Mouse (Mus musculus) 416B (cell line): ENCODE results near the gene Rgs9.

Source experiments
- DNase-seq: peaks from one replicate; pipeline ENCODE4 v3.0.0; 2011; ENCODE audit warnings: low read depth

Gene Rgs9

GRCm38 (mm10) chr11:109238671-109239070 is 59.3 kb downstream of the Rgs9 start:
- no peak for DNase-seq

GRCm38 (mm10) chr11:109237796-109238195 is 60.1 kb downstream of the Rgs9 start:
- DNase-seq, result no peak

DNA sequence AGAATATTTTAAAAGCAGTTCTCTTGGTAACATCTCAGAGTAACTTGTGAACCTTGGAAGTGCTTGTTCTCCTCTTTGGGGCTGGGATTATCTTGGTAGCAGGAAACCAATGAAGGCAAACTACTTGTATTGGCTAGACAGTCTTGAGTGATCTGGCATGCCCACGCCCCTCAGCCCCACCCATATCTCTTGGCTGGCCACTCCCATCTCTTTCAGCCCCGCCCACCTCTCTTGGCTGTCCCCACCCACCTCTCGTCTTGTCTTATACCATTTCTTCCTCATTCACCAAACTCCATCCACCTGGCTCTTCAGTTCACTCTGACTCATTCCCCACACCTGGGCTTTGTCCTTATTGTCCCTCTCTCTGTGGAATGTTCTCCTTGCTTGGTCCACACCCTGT is 64.3 kb downstream of the Rgs9 start:
- DNase-seq, result no peak

DNA sequence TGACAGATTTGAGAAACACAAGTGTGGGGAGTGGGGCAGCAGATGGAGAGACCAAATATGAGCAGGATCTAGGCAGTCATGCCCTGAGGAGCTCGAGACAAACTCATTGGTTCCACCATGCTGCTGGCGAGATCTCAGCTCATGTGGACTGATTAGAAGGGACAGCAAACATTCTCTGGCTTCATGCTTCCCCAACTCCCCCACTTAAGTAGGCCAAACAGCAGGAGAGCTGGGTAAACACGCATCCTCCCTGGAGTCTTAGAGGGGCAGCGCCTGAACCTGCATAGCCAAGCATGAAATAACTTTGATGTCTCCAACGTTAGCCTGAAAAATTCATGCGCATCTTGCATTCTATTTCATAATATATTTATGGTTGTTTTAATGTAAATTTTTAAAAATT is 65.1 kb downstream of the Rgs9 start:
- DNase-seq, result no peak

- DNase-seq, result no peak
Measured at GRCm38 (mm10) chr11:109227139-109227538, 70.8 kb downstream of the Rgs9 start.

DNA sequence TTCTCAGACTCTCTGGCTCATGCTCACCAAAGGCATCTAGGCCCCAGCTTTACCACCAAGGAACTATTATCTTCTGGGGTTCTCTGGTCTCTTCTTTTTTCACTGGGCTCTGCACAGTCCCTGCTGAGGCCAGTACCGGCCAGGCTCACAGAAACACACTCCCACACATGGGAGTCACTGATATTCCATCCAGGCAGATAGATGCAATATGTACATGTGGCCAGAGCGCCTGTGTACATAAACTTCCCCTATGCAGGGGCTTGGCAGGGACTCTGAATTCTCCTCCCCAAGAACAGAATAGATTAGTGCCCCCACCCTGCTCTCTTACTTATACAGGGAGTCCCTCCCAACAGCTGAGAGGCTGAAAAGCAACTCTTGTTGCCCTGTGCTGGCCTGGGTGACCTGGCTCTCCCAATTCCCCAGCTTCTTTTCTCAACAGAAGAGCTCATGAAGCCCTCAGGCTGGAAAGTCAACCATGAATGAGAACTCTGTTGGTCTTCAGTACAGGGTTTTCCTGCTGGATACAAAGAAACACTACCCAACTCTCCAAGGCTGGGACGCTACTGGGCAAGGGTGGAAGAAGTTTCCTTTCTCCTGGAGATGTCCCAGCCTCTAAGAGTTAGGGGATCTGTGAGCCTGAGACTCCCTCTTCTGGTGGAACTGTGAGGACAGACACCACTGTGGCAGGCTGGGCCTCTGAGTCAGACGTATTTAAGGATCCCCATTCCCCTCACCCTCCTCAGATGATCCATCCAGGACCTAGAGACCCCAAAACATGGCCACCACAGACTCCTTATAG is 76.5 kb downstream of the Rgs9 start:
- no peak for DNase-seq

DNA sequence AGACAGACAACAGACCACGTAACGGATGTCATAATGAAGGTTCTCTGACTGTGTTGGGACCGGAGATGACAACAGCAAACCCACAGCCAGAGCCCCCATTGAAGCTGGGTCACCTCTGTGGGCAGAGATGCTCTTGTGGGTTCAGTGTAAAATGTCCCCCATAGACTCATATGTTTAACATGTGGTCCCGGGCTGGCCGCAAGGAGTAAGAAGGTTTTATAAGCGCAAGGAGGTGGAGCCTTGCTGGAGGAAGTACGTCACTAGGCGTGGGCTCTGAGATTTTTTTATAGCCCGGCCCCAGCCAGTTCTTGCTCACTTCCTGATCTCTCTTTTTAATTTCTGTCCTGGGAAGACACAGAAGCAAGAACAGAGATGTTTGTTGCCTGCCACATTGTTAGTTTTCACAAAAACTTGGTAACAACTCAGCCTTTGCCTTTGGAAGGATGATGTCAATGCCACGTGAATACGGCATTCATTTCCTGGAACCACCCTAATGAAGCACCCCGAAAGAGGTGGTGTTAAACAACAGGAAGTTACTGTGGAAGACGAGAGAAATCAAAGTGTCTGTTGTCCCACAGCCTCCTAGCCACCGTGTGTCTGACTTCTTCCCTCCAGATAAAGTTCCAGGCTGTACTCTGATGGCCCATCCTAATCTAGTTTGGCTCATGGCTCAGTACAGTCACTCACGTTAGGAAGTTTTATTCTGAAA is 79.1 kb downstream of the Rgs9 start:
- no peak for DNase-seq

DNA sequence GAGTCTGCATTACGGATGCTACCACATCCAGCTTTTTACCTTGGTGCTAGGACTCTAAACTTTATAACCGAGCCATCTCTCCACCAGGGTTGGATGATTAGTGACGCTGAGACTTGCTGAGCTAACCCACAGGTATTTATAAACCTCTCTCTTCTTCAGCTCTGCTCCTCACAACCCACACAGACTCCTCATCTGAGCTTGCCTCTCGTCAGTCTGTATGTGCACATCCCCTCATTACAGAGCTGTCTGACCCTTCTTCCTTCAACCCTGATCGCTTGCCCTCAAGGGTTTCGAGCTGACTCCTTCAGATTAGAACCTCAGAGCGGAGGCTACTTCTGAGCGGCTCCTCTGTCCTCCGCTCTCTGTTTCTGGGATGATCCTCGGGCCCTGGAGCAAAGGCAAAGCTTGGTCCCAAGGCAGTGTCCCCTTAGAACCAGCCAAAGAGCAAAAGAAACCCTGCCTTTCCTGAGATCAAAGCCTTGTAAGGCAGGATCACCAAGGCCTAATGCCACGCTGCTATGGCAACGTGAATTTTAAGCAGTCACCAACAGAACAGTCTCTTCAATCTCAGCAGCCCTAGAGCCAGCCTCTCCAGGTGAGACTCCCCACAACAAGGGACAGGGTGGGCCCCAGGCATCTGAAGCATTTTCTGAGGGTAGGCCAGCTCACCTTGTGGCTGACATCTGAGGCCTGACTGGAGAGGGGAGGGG is 79.9 kb downstream of the Rgs9 start:
- no peak for DNase-seq

DNA sequence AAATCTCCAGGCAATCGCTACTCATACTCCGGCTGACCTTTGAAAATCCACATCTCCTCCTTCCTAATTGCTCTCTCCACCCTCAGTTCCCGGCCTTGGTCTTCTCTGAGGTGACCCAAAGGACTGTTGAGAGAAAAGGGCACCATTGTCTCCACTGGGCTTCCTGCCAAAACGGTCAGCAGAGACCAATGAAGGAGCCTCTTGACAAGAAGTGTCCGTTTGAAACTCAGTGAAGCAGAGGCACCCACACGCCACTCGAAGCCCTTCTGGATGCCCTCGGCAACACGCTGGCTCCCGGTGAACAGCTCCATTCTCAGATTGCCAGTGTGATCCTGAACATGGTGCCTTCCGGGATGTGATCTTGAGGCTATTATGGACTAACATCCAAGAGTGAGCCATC is 87.2 kb downstream of the Rgs9 start:
- DNase-seq, result no peak

DNA sequence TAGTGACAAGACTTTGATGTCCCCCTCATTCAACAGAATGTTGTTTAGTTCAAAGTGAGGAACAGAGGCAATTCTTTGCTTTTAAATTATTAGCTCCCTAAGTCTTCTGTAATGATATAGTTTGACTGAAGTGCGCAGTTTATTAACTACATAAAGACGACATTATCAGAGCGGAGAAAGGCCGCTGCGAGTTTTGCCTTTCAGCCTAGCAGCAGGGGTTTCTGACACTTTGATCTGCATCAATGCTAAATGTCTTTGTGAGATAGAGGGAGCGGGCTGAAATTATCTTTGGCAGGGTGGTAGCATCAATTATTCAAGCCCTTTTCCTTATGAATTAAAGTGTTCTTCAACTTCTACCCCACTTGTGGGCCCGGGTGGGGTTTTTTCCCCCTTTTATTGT is 87.6 kb downstream of the Rgs9 start:
- DNase-seq, result no peak

GRCm38 (mm10) chr11:109206732-109207131 is 91.2 kb downstream of the Rgs9 start:
- DNase-seq, result no peak

DNA sequence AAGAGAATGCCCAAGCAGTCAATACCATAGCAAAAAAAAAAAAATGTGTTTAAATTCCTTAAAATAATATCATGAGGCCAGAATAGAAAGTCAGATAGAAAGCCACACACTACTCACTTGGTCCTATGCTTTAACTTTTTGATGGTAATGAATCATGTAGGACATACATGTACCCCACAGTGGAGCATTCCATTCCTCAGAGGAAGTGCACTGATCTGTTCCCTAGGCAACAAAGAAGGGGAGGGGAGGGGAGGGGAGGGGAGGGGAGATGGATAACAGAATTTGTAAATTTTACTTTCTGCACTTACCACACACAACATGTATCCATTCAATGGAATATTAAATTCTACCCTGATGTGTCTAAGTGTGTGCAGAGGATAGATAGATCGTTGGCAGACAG is 91.9 kb downstream of the Rgs9 start:
- DNase-seq, result no peak

- no peak for DNase-seq
Measured at GRCm38 (mm10) chr11:109199612-109200293, 98.2 kb downstream of the Rgs9 start.

GRCm38 (mm10) chr11:109192673-109193557 is 105.0 kb downstream of the Rgs9 start:
- DNase-seq, result peak; percentile 66

DNA sequence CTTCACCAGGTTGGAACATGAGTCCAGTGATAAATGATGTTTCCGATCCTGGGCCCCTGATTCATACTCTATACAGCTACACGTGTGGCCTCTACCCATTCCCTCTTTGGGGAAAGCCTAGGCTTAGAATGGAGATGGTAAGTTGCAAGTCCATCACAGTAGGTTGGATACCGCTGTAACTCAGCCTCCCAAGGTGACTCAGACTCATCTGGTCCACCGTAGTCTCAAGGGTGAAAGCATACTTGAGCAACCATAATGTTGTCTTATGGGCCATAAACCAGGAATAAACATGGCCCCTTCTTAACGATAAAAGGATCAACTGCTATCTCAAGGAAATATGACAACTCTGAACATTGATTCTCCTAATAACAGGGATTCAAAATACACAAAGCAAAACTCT is 109.7 kb downstream of the Rgs9 start:
- DNase-seq, result no peak

DNA sequence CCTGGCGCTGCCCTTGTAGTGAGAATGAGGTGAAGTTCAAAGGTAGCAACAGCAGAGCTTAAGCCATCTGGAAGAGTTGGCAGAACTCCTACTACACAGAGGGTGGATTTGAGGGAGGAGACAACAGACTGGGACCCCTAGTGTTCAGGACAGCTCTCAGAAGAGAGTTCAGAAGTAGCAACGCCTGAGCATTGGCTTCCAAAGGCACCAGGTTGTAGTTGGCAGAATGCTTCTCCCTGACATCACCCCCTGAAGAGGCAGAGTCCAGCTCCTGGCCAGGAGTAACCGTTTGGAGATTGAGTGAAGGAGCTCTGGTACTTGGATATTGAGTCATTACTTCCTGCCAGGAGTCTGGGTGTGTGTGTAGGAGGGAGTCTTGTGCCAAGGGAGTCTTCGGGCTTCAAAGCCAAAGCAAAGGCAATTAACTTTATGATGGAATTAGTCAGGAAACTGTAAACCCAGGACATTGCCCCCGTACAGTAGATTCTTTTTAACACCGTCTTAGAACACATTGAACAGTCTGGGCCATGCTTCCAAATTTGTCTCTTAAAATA is 110.2 kb downstream of the Rgs9 start:
- DNase-seq, result no peak

DNA sequence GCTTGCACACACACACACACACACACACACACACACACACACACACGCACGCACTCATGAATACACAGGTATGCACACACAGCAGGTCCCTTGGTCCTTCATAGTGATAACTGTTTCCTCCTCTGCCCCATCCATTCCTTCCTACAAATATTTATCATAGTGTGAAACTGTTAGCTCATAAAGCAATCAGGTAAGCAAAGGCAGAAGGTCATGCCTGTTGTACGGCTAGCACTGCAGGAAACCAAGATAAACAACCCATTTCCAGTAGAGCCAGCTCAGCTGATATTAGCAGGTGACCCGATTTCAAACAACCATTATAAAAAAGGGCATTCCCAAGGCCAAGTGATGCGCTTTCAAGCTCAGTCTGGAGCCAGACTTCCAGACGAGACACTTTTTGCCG is 116.8 kb downstream of the Rgs9 start:
- DNase-seq, result no peak

GRCm38 (mm10) chr11:109180290-109180689 is 117.6 kb downstream of the Rgs9 start:
- no peak for DNase-seq

DNA sequence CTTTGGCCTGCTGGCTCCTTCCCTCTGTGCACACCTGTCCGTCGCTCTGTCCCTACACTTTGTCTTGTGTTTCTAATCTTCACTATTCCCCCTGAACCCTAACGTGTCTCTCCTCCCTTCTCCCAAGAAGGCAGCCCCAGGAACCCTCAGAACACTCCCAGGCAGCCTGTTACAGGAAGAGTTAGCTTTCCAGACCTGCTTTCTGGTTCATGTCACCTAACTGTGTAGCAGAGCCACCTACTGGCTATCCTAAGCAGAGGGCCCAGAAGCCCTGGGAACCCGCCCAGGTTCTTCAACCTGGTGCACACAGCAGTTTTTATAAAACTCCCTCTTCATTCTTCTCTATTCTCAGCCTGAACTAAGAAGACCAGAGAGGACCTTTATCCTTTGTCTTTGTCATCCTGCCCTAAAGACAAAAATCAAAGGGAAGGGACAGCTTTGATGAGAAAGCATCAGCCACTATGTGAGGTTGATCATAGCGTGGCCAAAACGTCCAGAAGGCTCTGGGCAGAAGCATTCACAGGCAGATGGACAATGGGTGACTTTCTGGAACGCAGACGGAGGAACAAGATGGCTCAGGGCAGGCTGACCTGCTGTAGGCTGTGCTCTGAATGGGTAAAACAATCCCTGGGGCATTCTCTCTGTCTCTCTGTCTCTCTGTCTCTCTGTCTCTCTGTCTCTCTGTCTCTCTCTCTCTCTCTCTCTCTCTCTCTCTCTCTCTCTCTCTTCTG is 119.0 kb downstream of the Rgs9 start:
- peak; percentile 14 for DNase-seq

- DNase-seq, result no peak
Measured at GRCm38 (mm10) chr11:109175376-109175969, 122.5 kb downstream of the Rgs9 start.
